Mouse (Mus musculus) lung, postnatal 0 days (tissue): ENCODE measurements around the gene Cuedc1.

Source experiments
- CTCF ChIP-seq: IDR thresholded peaks from 2 replicates; pipeline ENCODE4 v1.5.1; 2016; ENCODE audit warnings: antibody characterized with exemption, mild to moderate bottlenecking
- EP300 ChIP-seq: IDR thresholded peaks from 2 replicates; pipeline ENCODE4 v1.6.1; 2016; ENCODE audit warnings: antibody characterized with exemption, mild to moderate bottlenecking, control low read depth

DNA sequence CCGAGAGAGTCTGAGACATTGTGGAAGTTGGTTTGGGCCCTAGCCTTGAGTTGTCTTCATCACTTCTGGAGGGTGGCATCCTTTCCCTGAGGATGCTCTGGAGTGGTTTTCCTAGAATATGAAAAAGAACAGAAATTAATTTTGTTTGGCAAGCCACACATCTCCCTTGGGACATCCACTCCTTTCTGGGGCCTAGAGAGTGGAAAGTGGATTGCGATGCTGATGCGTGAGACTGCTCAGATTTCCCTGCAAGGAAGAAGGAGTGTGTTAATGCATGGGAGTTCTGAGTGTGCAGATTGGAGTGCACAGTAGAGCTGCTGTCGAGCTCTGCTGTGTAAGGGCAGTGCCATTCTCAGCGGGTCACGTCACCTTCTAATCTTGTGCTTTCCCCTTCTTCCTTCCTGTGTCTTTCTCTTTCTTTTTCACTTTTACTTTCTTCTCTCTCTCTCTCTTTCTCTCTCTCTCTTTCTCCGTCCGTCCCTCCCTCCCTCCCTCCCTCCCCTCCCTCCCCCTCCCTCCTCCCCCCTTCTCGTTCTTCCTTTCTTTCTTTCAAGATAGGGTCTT lies 12.3 kb downstream of the Cuedc1 start:
- TF ChIP-seq CTCF (no peak), EP300 (no peak)
